Mouse (Mus musculus) lung, postnatal 36 days (tissue): ENCODE results near the gene Dst.

Experiments used
- DNase-seq: peaks from one replicate; pipeline ENCODE4 v3.0.0; 2022; ENCODE audit warnings: mixed read lengths

Gene Dst

DNA sequence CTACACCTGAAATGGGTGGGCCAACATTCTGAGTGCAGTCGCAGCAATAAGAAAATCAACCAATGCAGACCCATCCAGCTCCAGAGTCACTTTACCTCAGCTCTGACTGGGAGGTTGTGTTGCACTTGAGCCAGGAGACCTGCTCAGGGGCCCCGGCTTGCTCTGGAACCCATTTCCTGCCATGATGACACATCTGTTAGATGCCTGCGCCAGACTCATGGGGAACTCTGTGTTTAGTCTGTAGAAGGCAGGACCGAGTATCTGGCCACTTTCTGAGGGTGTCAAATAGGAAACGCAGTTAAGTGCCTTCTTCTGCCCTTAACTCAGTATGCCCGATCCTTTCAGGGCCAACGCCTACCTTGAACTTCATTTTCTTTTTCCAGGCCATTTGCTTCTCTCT, 162.4 kb downstream of the Dst start:
- DNase-seq: no peak

DNA sequence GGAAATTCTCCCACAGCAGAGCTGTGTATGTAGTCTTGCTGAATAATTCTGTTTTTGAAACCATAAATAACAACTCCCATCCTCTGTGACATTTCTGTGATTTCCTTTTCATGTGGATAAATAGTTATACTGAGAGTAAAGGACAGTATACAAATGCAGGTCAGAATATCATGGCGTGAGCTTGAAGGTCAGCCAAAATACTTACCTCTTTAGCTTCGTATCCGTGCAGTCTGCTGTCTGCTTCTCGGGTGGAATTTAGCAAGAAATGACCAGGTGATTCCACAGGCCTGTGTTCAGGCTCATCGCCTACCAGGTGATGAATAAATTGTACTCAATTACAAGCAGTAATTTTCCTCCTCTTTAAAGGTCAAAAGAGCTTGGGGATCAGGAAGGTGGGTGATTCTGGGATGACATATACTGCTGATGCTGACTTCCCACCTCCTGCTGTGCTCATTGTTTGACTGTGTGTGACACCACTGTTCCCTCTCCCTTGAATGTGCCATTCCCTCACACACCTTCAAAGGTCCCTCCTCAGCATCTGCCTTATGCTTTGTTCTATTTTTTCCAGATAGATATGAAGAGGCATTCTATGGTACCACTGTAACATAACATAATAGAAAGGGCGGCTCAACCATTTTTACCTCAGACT, 163.1 kb downstream of the Dst start:
- DNase-seq: no peak

GRCm38 (mm10) chr1:34072262-34072661, 164.2 kb downstream of the Dst start:
- DNase-seq: no peak

GRCm38 (mm10) chr1:34073436-34074169, 165.6 kb downstream of the Dst start:
- peak; percentile 52 for DNase-seq

GRCm38 (mm10) chr1:34074245-34075187, 166.5 kb downstream of the Dst start:
- no peak for DNase-seq

DNA sequence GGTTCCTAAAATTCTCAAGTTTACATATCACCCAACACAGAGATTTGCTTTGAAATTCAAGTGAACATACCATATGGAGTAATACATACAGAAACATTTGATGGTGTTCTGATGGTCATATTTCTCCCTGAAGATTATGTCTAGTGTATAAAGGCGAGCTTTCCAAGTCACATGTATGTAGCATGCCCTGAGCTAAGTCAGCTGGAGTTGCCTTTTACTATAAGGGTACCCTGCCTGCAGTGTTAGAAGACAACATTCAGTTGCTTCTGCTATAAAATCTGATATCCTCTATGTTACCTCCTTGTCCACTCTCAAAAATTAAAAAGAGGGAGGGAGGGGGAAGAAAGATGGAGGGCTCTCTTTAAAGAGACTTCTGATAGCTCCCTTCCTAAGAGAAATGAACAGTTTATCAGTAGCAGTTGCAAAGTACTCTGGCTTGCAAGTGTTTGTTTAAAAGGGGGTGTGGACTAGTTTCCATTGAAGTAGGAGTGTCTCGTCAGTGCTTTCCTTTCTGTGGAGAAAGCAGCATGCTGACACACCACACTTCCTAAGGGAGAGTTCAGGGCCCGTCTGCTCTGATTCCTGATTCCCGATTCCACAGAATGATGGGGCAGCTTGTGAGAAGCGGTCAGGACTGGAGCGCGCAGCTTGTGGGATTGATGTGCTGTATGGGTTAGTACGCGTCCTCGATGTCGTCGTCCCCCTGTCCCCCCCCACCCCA, 168.8 kb downstream of the Dst start:
- DNase-seq: peak; percentile 46

- DNase-seq: no peak
Measured at GRCm38 (mm10) chr1:34077422-34077790, 169.4 kb downstream of the Dst start.

- no peak for DNase-seq
Measured at GRCm38 (mm10) chr1:34077941-34078340, 169.9 kb downstream of the Dst start.

DNA sequence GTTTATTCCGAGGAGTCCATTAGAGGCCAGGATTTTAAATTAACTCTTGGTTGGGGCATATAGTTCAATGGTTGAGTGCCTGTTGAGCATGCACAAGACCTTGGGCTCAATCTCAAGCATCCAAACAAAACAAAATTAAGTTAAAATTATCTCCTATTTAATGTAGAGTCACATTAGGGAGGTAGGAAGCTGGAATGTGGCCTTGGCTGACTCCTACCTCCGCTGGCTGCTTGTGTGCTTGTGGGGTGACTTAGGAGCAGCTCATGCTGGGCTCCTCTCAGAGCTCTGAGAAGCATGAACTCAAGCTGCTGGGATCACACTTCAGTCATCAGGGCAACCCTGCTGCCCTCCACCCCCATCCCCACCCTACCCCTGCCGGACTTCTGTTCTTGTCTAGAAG, 181.0 kb downstream of the Dst start:
- no peak for DNase-seq

- no peak for DNase-seq
Measured at GRCm38 (mm10) chr1:34090700-34091099, 182.7 kb downstream of the Dst start.

- DNase-seq: no peak
Measured at GRCm38 (mm10) chr1:34093652-34094051, 185.6 kb downstream of the Dst start.

- DNase-seq: no peak
Measured at GRCm38 (mm10) chr1:34094301-34094700, 186.3 kb downstream of the Dst start.

GRCm38 (mm10) chr1:34095173-34095572, 187.1 kb downstream of the Dst start:
- DNase-seq: no peak

DNA sequence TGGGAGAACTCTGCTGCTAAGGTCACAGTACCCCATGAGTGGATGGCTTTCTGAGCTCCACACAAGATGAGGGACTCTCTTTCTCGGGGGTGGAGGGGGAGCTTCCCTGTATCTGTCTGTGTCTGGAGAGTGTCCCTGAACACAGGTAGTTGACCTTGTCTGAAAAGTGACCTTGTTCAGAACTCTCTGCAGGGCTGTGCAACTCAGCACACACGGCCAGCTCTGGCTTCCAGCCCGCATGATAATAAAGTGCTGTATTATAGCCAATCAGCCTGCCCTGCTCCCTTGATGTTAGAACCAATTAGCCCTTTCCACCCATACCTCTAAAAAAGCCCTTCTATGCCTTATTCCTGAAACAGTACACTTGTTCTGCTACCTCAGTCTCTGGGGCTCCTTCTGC, 188.9 kb downstream of the Dst start:
- no peak for DNase-seq

DNA sequence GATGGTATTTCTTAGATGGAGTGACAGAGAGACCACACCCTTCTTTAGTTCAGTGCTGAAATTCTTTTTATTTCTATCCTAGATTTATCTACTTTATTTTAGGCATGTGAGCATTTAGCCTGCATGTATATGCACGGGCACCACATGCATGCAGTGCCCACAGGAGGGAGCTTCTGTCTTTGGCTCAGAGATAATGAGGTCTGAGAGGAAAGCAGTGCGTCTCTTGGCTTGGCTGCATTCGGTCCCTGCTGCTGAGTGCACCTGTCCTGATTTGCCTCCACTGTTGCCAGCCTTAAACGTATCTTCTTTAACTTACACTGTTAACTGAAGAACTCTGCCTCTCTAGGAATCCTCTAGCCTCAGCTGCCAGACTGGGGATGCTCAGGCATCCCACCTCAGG, 189.6 kb downstream of the Dst start:
- DNase-seq: no peak

GRCm38 (mm10) chr1:34099439-34099838, 191.4 kb downstream of the Dst start:
- no peak for DNase-seq

DNA sequence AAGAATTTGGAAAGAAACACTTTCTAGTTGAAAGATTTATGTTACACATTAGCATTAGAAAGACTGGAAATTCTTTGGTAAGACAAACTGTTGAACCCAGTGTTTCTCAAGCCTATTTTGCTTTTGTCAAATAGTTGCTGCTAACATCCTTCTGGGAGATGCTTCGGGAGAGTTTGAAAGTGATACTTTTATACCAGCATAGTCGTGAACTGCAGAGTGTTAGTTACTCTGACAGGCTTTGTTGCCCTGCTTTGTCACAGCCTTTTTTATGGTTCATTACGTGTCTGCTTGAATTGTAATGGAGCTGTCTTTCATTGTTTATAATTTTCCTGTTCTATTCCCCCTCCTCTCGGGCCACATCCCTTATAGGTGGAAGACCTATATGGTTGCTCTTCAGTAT, 192.4 kb downstream of the Dst start:
- no peak for DNase-seq

- DNase-seq: no peak
Measured at GRCm38 (mm10) chr1:34102604-34103003, 194.6 kb downstream of the Dst start.

- no peak for DNase-seq
Measured at GRCm38 (mm10) chr1:34103176-34103575, 195.2 kb downstream of the Dst start.

- DNase-seq: peak; percentile 60
Measured at GRCm38 (mm10) chr1:34103713-34104172, 195.7 kb downstream of the Dst start.

DNA sequence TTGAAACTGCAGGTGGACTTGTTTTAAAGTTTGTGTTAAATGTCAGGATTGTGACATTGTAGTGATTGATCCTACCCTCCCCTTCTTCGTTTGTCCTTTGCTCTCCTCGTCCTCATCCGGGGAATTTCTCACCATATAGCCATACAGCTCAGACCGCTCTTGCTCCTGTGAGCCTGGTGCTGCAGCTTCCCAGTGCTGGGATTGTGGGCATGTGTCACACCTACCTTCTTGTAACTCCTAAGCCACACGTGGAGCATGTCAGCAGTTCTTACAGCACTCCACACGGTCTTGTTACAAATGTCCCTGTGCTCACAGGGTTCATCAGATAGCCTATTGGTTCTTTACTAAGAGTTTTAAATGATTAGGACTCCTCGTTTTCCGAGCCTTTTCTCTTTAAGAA, 196.8 kb downstream of the Dst start:
- DNase-seq: no peak

- DNase-seq: no peak
Measured at GRCm38 (mm10) chr1:34106606-34107005, 198.6 kb downstream of the Dst start.

GRCm38 (mm10) chr1:34107076-34107475, 199.1 kb downstream of the Dst start:
- DNase-seq: no peak
